In genomic region chr3:124587534-124587933, GRCm38 (mm10) we compare ENCODE assay signal across 9 mouse cellular contexts. TPM values are rescaled to one million over a fixed set of nuclear protein-coding genes. Genes with fewer than 3 reads are reported as not detected.
DNase-seq lines count a peak whose midpoint lies in the region; ATAC-seq and TF ChIP-seq lines count a peak whose summit lies in the region.
"Had no signal": no experiment of that assay in that cellular context is flagged by ENCODE, and none has a peak within 500 bp of the region (broad histone marks: within the 10 kb centered on the region; RNA-seq: fewer than 3 reads in every experiment).

No protein-coding gene starts in this region.

- H3K9me3 ChIP-seq in lung, embryonic 14.5 days (ENCODE audit: low read depth, low read length): no peaks in the 10 kb centered on the region
- no peaks in the 10 kb centered on the region for H3K9me3 ChIP-seq in embryonic facial prominence, embryonic 14.5 days (ENCODE audit: control insufficient read depth, low read length)
- H3K9me3 ChIP-seq in kidney, embryonic 15.5 days (replicated peaks): no peaks in the 10 kb centered on the region
- H3K9me3 ChIP-seq: heart, embryonic 10.5 days had no signal

- TF ChIP-seq CTCF in lung, embryonic 14.5 days (IDR thresholded peaks at IDR 0.05; ENCODE audit: low read depth): peak; percentile 60

- no peak overlapping the region for H3K4me2 ChIP-seq in lung, embryonic 14.5 days
- no peak overlapping the region for H3K4me2 ChIP-seq in embryonic facial prominence, embryonic 14.5 days (ENCODE audit: low read depth, low read length)
- H3K4me2 ChIP-seq in kidney, embryonic 15.5 days: no peak overlapping the region

- H3K4me3 ChIP-seq in lung, embryonic 14.5 days (ENCODE audit: low read depth, low read length): no peak overlapping the region
- H3K4me3 ChIP-seq in embryonic facial prominence, embryonic 14.5 days (ENCODE audit: low read depth, low read length): no peak overlapping the region
- no peak overlapping the region for H3K4me3 ChIP-seq in kidney, embryonic 15.5 days (replicated peaks)
- H3K4me3 ChIP-seq: heart, embryonic 10.5 days had no signal

- peak; percentile 93 for ATAC-seq in frontal cortex, adult (ENCODE audit: low TSS enrichment)
- 0 out of 2 replicates have a peak, but pooled peaks have one; percentile 17 for ATAC-seq in lung, embryonic 14.5 days (ENCODE audit: insufficient read depth)
- ATAC-seq in embryonic facial prominence, embryonic 14.5 days (ENCODE audit: low read depth): no peak
- ATAC-seq in kidney, embryonic 15.5 days (replicated peaks; ENCODE audit: low FRiP score): no peak

- no peaks in the 10 kb centered on the region for H3K27me3 ChIP-seq in lung, embryonic 14.5 days (ENCODE audit: insufficient read depth, low read length)
- H3K27me3 ChIP-seq in embryonic facial prominence, embryonic 14.5 days (replicated peaks; ENCODE audit: control insufficient read depth, insufficient read depth, low read length): no peaks in the 10 kb centered on the region
- no peaks in the 10 kb centered on the region for H3K27me3 ChIP-seq in kidney, embryonic 15.5 days

- H3K36me3 ChIP-seq in lung, embryonic 14.5 days (ENCODE audit: insufficient read depth): no peaks in the 10 kb centered on the region
- no peaks in the 10 kb centered on the region for H3K36me3 ChIP-seq in embryonic facial prominence, embryonic 14.5 days (ENCODE audit: control insufficient read depth, insufficient read depth, low read length)
- H3K36me3 ChIP-seq in kidney, embryonic 15.5 days: no peaks in the 10 kb centered on the region
- H3K36me3 ChIP-seq: heart, embryonic 10.5 days had no signal

- H3K9ac ChIP-seq in lung, embryonic 14.5 days: no peak overlapping the region
- H3K9ac ChIP-seq in embryonic facial prominence, embryonic 14.5 days (ENCODE audit: low read depth, low read length): no peak overlapping the region
- H3K9ac ChIP-seq in kidney, embryonic 15.5 days: no peak overlapping the region

- no peak overlapping the region for H3K27ac ChIP-seq in lung, embryonic 14.5 days (ENCODE audit: low read depth)
- no peak overlapping the region for H3K27ac ChIP-seq in embryonic facial prominence, embryonic 14.5 days (replicated peaks; ENCODE audit: low read depth, low read length)
- no peak overlapping the region for H3K27ac ChIP-seq in kidney, embryonic 15.5 days
- H3K27ac ChIP-seq: heart, embryonic 10.5 days had no signal

- DNase-seq in frontal cortex, postnatal 14 days (ENCODE audit: low spot score in 2 of 2): no peak
- DNase-seq in lung, embryonic 14.5 days: peak; percentile 79
- DNase-seq in lung, postnatal 10 days: no peak
- peak; percentile 60 for DNase-seq in embryonic facial prominence, embryonic 14.5 days (ENCODE audit: low spot score)
- DNase-seq in retina, postnatal 1 day: peak; percentile 42
- DNase-seq in c-Kit-positive CD71-positive TER-119-positive erythroid progenitor cells, embryonic 14.5 days (ENCODE audit: low spot score): no peak

- WGBS in lung, embryonic 14.5 days: 9% methylated on average over 3 of the region's 3 CpGs
- WGBS in embryonic facial prominence, embryonic 14.5 days: 7% methylated on average over 3 of the region's 3 CpGs
- WGBS in kidney, embryonic 15.5 days: 15% methylated on average over 3 of the region's 3 CpGs

- no peaks in the 10 kb centered on the region for H3K4me1 ChIP-seq in lung, embryonic 14.5 days (ENCODE audit: insufficient read depth)
- H3K4me1 ChIP-seq in embryonic facial prominence, embryonic 14.5 days (ENCODE audit: control insufficient read depth, insufficient read depth, low read length): no peaks in the 10 kb centered on the region
- no peaks in the 10 kb centered on the region for H3K4me1 ChIP-seq in kidney, embryonic 15.5 days
- H3K4me1 ChIP-seq: heart, embryonic 10.5 days had no signal

RNA-seq across cellular contexts. Expression of gene 1700003H04Rik, which starts 6.6 kb away (rescaled TPM):
- not detected in 2 replicates for polyA plus RNA-seq in lung, embryonic 14.5 days (2014; fragmentation: Nextera tagmentation; extraction: Ambion mirVana)
- polyA plus RNA-seq in embryonic facial prominence, embryonic 14.5 days (2014; fragmentation: Nextera tagmentation; extraction: Ambion mirVana): not detected in 2 replicates
- polyA plus RNA-seq in kidney, embryonic 15.5 days (2015; fragmentation: Nextera tagmentation; extraction: Ambion mirVana): not detected in 2 replicates
- polyA plus RNA-seq: heart, embryonic 10.5 days had no signal

Comparison
In these comparisons a context has a peak if more than half of its experiments do, and no peak if none do; other contexts are left out.
1. DNase-seq: peak in lung, embryonic 14.5 days (single experiment), embryonic facial prominence, embryonic 14.5 days (single experiment) and retina, postnatal 1 day (single experiment); none in frontal cortex, postnatal 14 days (0 of 2), lung, postnatal 10 days (single experiment) and c-Kit-positive CD71-positive TER-119-positive erythroid progenitor cells, embryonic 14.5 days (single experiment).
2. ATAC-seq: peak in frontal cortex, adult (single experiment) and lung, embryonic 14.5 days (single experiment); none in embryonic facial prominence, embryonic 14.5 days (single experiment) and kidney, embryonic 15.5 days (single experiment).